Mouse (Mus musculus) ovary, adult 18-20 months (tissue): ENCODE measurements around the gene Tmbim1.
"Not testable (repeated sequence)": the region's sequence is repeated elsewhere in the genome, so short reads cannot be mapped to it uniquely, and the experiment has no call there.

Experiments
- DNase-seq: peaks from one replicate; pipeline ENCODE4 v3.0.0; 2022; ENCODE audit warnings: low spot score, mixed read lengths

Tmbim1 gene

GRCm38 (mm10) chr1:74305522-74305921, at the start of gene Tmbim1:
Tmbim1 (minus strand) TSS chr1:74305622.
- no peak for DNase-seq

GRCm38 (mm10) chr1:74353453-74354229, 48.2 kb upstream of the Tmbim1 start:
- DNase-seq, result no peak

- DNase-seq, result no peak
Observed at GRCm38 (mm10) chr1:74352532-74353096, 47.2 kb upstream of the Tmbim1 start.

- no peak for DNase-seq
Observed at GRCm38 (mm10) chr1:74351185-74351769, 45.9 kb upstream of the Tmbim1 start.

GRCm38 (mm10) chr1:74344163-74344916, 38.9 kb upstream of the Tmbim1 start:
- no peak for DNase-seq

- no peak for DNase-seq
Observed at GRCm38 (mm10) chr1:74343161-74343560, 37.7 kb upstream of the Tmbim1 start.

GRCm38 (mm10) chr1:74342308-74342707, 36.9 kb upstream of the Tmbim1 start:
- no peak for DNase-seq

- DNase-seq, result no peak
Observed at GRCm38 (mm10) chr1:74341898-74342297, 36.5 kb upstream of the Tmbim1 start.

GRCm38 (mm10) chr1:74340992-74341391, 35.6 kb upstream of the Tmbim1 start:
- DNase-seq, result not testable (repeated sequence)

- no peak for DNase-seq
Observed at GRCm38 (mm10) chr1:74340361-74340764, 34.9 kb upstream of the Tmbim1 start.

GRCm38 (mm10) chr1:74339917-74340316, 34.5 kb upstream of the Tmbim1 start:
- no peak for DNase-seq

- no peak for DNase-seq
Observed at GRCm38 (mm10) chr1:74338626-74339025, 33.2 kb upstream of the Tmbim1 start.

GRCm38 (mm10) chr1:74338013-74338412, 32.6 kb upstream of the Tmbim1 start:
- no peak for DNase-seq

GRCm38 (mm10) chr1:74337241-74337771, 31.9 kb upstream of the Tmbim1 start:
- DNase-seq, result peak; percentile 61

GRCm38 (mm10) chr1:74335436-74336170, 30.2 kb upstream of the Tmbim1 start:
- no peak for DNase-seq

- no peak for DNase-seq
Observed at GRCm38 (mm10) chr1:74335033-74335432, 29.6 kb upstream of the Tmbim1 start.

GRCm38 (mm10) chr1:74334607-74335006, 29.2 kb upstream of the Tmbim1 start:
- no peak for DNase-seq

- no peak for DNase-seq
Observed at GRCm38 (mm10) chr1:74332930-74333329, 27.5 kb upstream of the Tmbim1 start.

- peak; percentile 96 for DNase-seq
Observed at GRCm38 (mm10) chr1:74332241-74332763, 26.9 kb upstream of the Tmbim1 start.

- DNase-seq, result no peak
Observed at GRCm38 (mm10) chr1:74331046-74331681, 25.7 kb upstream of the Tmbim1 start.

GRCm38 (mm10) chr1:74329899-74330431, 24.5 kb upstream of the Tmbim1 start:
- DNase-seq, result no peak
